Mouse (Mus musculus): ENCODE measurements around the gene Gli2.

- TF ChIP-seq POLR2A (IDR thresholded peaks at IDR 0.05; ENCODE audit: insufficient read length, low read depth) (no peak), MAX (IDR thresholded peaks at IDR 0.05; ENCODE audit: low read depth) (no peak), TCF12 (IDR thresholded peaks at IDR 0.05; ENCODE audit: insufficient read depth, poor library complexity, severe bottlenecking) (no peak), MYOD1 (IDR thresholded peaks at IDR 0.05; ENCODE audit: control insufficient read depth in 1 of 3, insufficient read length in 2 of 3, low read depth in 2 of 3) (no peak), TCF3 (IDR thresholded peaks at IDR 0.05; ENCODE audit: insufficient read length, low read depth) (no peak), SRF (IDR thresholded peaks at IDR 0.05; ENCODE audit: control insufficient read depth, insufficient read length, low read depth) (no peak), E2F4 (IDR thresholded peaks at IDR 0.05; ENCODE audit: insufficient read depth) (no peak)
These were observed 5.7 kb downstream of the Gli2 start for GRCm38 (mm10) chr1:119047462-119048371.

Data from myocyte (in vitro differentiated cells).